Mouse (Mus musculus): ENCODE results near the gene Elp6.
"Not testable (repeated sequence)": the region's sequence is repeated elsewhere in the genome, so short reads cannot be mapped to it uniquely, and the experiment has no call there.

Gene Elp6

DNA sequence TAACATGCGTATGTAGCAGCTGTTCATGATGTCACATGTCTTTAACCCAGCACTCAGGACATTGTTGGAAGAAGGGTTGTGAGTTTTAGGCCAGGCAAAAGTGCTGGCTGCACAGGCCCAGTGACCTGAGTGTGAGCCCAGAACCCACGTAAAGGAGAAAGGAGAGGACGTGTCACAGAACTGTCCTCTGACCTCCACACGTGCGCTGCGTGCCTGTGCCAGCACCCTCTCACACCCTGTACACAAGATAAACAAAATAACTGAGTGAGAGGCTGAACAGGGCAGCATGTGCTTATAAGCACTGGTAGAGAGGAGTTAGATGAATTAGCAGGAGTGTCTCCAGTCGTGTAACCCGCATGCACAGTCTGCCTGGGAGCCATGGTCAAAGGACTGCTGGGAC is 11.5 kb downstream of the Elp6 start:
- DNase-seq (ENCODE audit: low spot score): no peak

GRCm38 (mm10) chr9:110320769-110321168 is 15.8 kb downstream of the Elp6 start:
- DNase-seq (ENCODE audit: low spot score): no peak

- DNase-seq (ENCODE audit: low spot score): no peak
Measured at GRCm38 (mm10) chr9:110322972-110323371, 18.0 kb downstream of the Elp6 start.

DNA sequence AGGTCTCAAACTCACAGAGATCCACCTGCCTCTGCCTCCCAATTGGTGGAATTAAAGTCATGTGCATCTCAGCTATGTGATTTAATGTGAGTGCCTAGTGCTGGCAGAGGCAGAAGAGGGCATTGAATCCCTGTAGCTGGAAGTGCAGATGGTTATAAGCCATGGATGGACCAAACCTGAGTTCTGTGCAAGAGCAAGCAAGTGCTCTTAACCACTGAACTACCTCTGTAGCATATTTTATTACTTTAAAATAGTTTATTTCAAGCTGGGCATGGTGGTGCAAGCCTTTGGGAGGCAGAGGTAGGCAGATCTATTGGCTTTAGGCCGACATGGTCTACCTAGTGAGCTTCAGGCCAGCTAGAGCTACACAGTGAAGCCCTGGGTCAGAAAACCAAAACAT is 19.2 kb downstream of the Elp6 start:
- no peak for DNase-seq (ENCODE audit: low spot score)

DNA sequence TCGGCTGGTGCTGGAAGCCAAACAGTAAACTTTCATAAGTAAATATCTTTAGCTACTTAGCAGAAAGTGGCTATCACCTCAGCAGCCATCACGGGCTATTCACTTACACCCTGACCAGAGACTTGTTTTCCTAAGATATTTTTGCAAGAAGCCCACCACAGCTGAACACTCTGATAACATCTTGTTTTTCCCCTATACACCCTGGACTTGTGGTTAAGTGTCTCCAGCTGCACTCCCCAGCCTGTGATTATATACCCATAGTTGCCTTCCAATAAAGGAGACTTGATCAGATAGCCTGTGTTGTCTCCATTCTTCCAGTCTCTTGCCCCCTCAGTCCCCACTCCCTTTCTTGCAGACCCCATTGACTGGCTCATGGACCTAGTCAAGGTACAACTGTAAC is 23.2 kb downstream of the Elp6 start:
- DNase-seq (ENCODE audit: low spot score): no peak

GRCm38 (mm10) chr9:110328946-110329630 is 24.1 kb downstream of the Elp6 start:
- DNase-seq (ENCODE audit: low spot score): no peak

DNA sequence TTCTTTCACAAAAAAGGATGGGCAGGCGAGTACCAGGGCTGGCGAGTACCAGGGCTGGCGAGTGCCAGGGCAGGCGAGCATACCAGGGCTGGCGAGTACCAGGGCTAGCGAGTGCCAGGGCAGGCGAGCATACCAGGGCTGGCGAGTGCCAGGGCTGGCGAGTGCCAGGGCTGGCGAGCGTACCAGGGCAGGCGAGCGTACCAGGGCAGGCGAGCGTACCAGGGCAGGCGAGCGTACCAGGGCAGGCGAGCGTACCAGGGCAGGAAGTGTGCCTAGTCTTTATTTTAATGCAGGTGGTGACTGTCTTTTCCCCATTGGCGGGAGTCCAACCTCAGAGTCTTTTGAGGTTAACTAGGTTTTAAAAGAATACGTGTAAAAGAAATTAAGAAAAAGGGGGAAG is 24.7 kb downstream of the Elp6 start:
- no peak for DNase-seq (ENCODE audit: low spot score)

GRCm38 (mm10) chr9:110330341-110330740 is 25.4 kb downstream of the Elp6 start:
- DNase-seq (ENCODE audit: low spot score): no peak

DNA sequence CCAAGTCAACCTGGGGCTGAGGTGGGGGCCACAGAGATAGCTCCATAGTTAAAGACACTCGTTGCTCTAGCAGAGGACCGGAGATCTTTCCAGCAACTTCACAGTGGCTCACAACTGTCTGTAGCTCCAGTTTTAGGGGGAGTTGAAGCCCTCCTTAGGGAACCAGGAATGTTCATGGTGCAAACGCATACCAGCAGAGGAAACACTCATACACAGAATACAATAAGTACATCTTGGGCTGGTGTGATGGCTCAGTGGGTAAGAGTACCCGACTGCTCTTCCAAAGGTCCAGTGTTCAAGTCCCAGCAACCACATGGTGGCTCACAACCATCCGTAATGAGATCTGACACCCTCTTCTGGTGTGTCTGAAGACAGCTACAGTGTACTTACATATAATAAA is 25.9 kb downstream of the Elp6 start:
- DNase-seq (ENCODE audit: low spot score): not testable (repeated sequence)

GRCm38 (mm10) chr9:110333135-110333895 is 28.3 kb downstream of the Elp6 start, which contains the start of gene Scap:
Gene Scap (plus strand): TSS chr9:110333288.
- peak; percentile 97 for DNase-seq (ENCODE audit: low spot score)

DNA sequence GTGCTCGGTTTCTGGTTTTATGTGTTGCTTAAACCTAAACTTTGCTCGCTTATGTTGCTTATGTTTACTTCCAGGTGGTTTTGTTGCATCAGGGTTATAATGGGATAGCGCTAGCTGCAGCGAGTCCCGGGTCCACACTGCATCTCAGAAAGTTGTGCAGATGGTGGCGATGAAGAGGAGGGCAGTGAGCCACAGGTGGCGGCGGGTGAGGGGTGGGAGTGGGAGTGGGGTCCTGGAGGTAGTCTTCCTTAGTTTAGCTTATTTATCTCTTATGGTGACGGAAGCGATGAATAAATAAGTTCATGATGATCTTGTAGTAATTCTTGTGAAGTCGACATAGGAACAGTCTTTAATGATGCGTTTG is 28.9 kb downstream of the Elp6 start:
- DNase-seq (ENCODE audit: low spot score): no peak

GRCm38 (mm10) chr9:110334849-110335248 is 29.9 kb downstream of the Elp6 start:
- DNase-seq (ENCODE audit: low spot score): no peak

GRCm38 (mm10) chr9:110340037-110340750 is 35.2 kb downstream of the Elp6 start:
- DNase-seq (ENCODE audit: low spot score): no peak

- no peak for DNase-seq (ENCODE audit: low spot score)
Measured at GRCm38 (mm10) chr9:110342008-110342407, 37.0 kb downstream of the Elp6 start.

DNA sequence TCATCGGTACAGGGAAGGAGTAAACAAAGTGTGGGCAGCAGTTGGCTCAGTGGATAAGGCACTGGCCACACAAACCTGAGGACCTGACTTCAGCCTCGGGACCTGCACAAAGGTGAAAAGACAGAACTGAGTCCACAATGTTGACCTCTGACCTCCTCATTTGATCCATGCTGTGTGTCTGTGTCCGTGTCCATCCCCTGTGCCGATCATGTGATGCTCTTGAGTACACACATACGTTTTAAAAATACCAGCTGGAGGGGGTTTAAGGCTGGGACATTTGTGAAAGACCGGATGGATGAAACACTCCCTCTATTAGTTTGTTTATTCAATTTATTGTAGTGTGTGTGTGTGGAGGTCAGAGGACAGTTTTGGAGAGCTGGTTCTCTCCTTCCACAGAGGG is 38.8 kb downstream of the Elp6 start:
- no peak for DNase-seq (ENCODE audit: low spot score)

- DNase-seq (ENCODE audit: low spot score): no peak
Measured at GRCm38 (mm10) chr9:110345057-110345739, 40.2 kb downstream of the Elp6 start.

- no peak for DNase-seq (ENCODE audit: low spot score)
Measured at GRCm38 (mm10) chr9:110348899-110349298, 43.9 kb downstream of the Elp6 start.

- no peak for DNase-seq (ENCODE audit: low spot score)
Measured at GRCm38 (mm10) chr9:110350188-110350587, 45.2 kb downstream of the Elp6 start.

GRCm38 (mm10) chr9:110350612-110351011 is 45.6 kb downstream of the Elp6 start:
- no peak for DNase-seq (ENCODE audit: low spot score)

DNA sequence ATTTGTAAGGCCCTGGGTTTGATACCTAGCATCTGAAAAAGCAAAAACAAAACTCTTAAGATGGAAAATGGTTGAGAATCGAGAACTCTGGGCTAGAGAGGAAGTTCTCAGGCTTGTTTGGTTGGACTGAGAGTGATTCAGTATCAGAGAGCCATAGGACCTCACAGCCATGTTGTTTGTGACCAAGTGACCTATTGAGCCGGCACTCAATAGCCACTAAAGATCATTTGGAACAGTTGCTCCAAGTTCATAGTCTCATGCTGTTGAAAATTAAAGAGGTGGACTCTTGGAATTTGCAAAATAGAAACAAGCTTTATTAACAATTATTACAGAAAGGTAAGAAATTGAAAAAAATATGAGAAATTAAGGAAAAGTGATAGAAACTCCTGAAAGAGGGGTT is 46.4 kb downstream of the Elp6 start:
- DNase-seq (ENCODE audit: low spot score): no peak

GRCm38 (mm10) chr9:110351932-110352632 is 47.1 kb downstream of the Elp6 start:
- DNase-seq (ENCODE audit: low spot score): no peak

- no peak for DNase-seq (ENCODE audit: low spot score)
Measured at GRCm38 (mm10) chr9:110358341-110358740, 53.4 kb downstream of the Elp6 start.

Measured in layer of hippocampus, adult 11-12 months (tissue).